ENCODE assay signal across 8 mouse cellular contexts in genomic region chr5:31596481-31597429, GRCm38 (mm10). TPM values are rescaled to one million over a fixed set of nuclear protein-coding genes. Genes with fewer than 3 reads are reported as not detected.
DNase-seq lines count a peak whose midpoint lies in the region; ATAC-seq lines count a peak whose summit lies in the region.

Mrpl33 (plus strand) TSS chr5:31596935.

- H3K9me3 ChIP-seq in forebrain, embryonic 13.5 days (replicated peaks), result no peaks in the 10 kb centered on the region
- H3K9me3 ChIP-seq in lung, embryonic 16.5 days (ENCODE audit: control insufficient read depth, low read length), result no peaks in the 10 kb centered on the region

- peak within 1 kb of the TSS; percentile 59 for H3K4me2 ChIP-seq in forebrain, embryonic 13.5 days
- H3K4me2 ChIP-seq in lung, embryonic 16.5 days (ENCODE audit: low read depth, low read length), result peak within 1 kb of the TSS; percentile 66

- WGBS in forebrain, embryonic 13.5 days, result 8% methylated on average over 26 of the region's 26 CpGs
- WGBS in lung, embryonic 16.5 days, result 5% methylated on average over 26 of the region's 26 CpGs

- peak within 1 kb of the TSS; percentile 64 for H3K9ac ChIP-seq in forebrain, embryonic 13.5 days
- peak within 1 kb of the TSS; percentile 65 for H3K9ac ChIP-seq in lung, embryonic 16.5 days (ENCODE audit: low read length)

- H3K4me3 ChIP-seq in forebrain, embryonic 13.5 days, result peak within 1 kb of the TSS; percentile 31
- H3K4me3 ChIP-seq in lung, embryonic 16.5 days (ENCODE audit: low read length), result peak within 1 kb of the TSS; percentile 43

- peak; percentile 79 for ATAC-seq in cerebellum, adult (ENCODE audit: insufficient number of reproducible peaks, low FRiP score, low TSS enrichment)
- ATAC-seq in forebrain, embryonic 13.5 days, result 0 out of 2 replicates have a peak, but pooled peaks have one; percentile 33
- ATAC-seq in lung, embryonic 16.5 days (ENCODE audit: low read depth), result peak; percentile 78

- peaks cover 9% of the 10 kb centered on the region; the same call in 1 of the 2 replicates for H3K27me3 ChIP-seq in forebrain, embryonic 13.5 days
- no peaks in the 10 kb centered on the region for H3K27me3 ChIP-seq in lung, embryonic 16.5 days (ENCODE audit: control insufficient read depth, insufficient read depth, low read depth, low read length)

- H3K27ac ChIP-seq in forebrain, embryonic 13.5 days, result no peak within 1 kb of the TSS
- peak within 1 kb of the TSS; percentile 78 for H3K27ac ChIP-seq in lung, embryonic 16.5 days (ENCODE audit: low read length)

- H3K4me1 ChIP-seq in forebrain, embryonic 13.5 days, result peaks cover 7% of the 10 kb centered on the region
- peaks cover 4% of the 10 kb centered on the region for H3K4me1 ChIP-seq in lung, embryonic 16.5 days (replicated peaks; ENCODE audit: control insufficient read depth, insufficient read depth, low read length)

- DNase-seq in MEL-GATA-1-ER (ENCODE audit: extremely low read depth, low read depth), result peak; percentile 74
- peak; percentile 39 for DNase-seq in heart, postnatal 25 days (ENCODE audit: low spot score)
- DNase-seq in layer of hippocampus, adult 8-10 months (ENCODE audit: low spot score in 2 of 2), result peak in 1 of 2 experiments; percentile 24
- DNase-seq in ovary, postnatal 14 days (ENCODE audit: low spot score), result peak; percentile 37
- DNase-seq in thymus, postnatal 36 days, result peak; percentile 76 to 83

- intact Hi-C loops in heart, postnatal 25 days (cut with DNase I), result loop anchor here (5.0 to 10.0 kb wide), 2 partner anchors 34 to 548 kb away; no protein-coding TSS in a partner anchor

- H3K36me3 ChIP-seq in forebrain, embryonic 13.5 days (ENCODE audit: poor library complexity, severe bottlenecking), result no peaks in the 10 kb centered on the region
- H3K36me3 ChIP-seq in lung, embryonic 16.5 days (ENCODE audit: control insufficient read depth, insufficient read depth, low read length), result no peaks in the 10 kb centered on the region

RNA-seq across cellular contexts. Expression of gene Mrpl33, which starts in this region (rescaled TPM):
- polyA plus RNA-seq in forebrain, embryonic 13.5 days (2015; fragmentation: Nextera tagmentation; extraction: Ambion mirVana), result 239 and 254 TPM in 2 replicates
- 100 to 1,000 TPM; 312 to 319 TPM for total RNA-seq in heart, postnatal 25 days (2021)
- 100 to 1,000 TPM in 1 of 4 experiments, 10 to 100 TPM in 3; 87.4 to 102 (median 95.8) TPM for total RNA-seq in layer of hippocampus, adult 8-10 months (2022)
- polyA plus RNA-seq in lung, embryonic 16.5 days (2015; fragmentation: Nextera tagmentation; extraction: Ambion mirVana), result 286 and 307 TPM in 2 replicates
